23 mouse cellular contexts compared by ENCODE assay signal in the genomic region with DNA sequence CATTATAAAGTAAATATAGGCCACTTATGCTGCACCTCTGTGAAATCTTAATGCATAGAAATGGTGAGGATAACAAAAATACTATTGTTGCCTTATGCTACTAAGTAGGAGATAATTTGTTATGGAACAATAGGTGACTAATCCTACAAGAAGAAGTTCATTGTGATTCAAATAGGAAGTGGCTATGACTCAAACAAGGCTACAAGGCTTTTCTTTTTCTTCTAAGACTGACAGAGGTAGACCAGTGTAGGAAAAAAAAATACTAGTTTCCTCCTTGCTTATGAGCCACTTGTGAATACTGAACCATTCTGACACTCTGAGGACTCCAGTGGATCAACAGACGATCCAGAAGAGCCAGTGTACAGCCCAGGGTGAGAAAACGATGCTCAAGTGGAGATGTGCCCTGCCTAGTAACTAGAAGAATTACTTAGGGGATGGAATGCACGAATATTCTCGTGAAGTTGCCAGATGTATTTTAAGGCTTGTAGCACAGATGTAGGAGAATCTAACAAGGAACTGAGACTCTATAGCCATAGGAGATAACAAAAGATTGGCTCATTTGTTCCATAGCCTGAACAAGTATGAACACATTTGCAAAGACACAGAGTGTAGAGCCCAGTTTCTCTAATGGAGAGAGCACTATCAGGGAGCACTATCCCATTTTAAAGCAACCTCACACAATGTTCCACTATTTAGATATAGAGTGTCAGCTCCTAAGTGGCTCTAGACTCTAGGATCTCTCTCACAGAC.
DNase-seq lines count a peak whose midpoint lies in the region; ATAC-seq lines count a peak whose summit lies in the region.
"Had no signal": no experiment of that assay in that cellular context is flagged by ENCODE, and none has a peak within 500 bp of the region (broad histone marks: within the 10 kb centered on the region; RNA-seq: fewer than 3 reads in every experiment).

No protein-coding gene starts in this region.

- no peaks in the 10 kb centered on the region for H3K9me3 ChIP-seq in midbrain, embryonic 11.5 days (ENCODE audit: control insufficient read depth, low read length)
- no peaks in the 10 kb centered on the region for H3K9me3 ChIP-seq in midbrain, embryonic 10.5 days (replicated peaks)
- H3K9me3 ChIP-seq in limb, embryonic 10.5 days (replicated peaks), result no peaks in the 10 kb centered on the region
- H3K9me3 ChIP-seq: embryonic facial prominence, embryonic 13.5 days; embryonic facial prominence, embryonic 15.5 days; forebrain, embryonic 13.5 days; forebrain, embryonic 15.5 days; G1E had no signal

- no peaks in the 10 kb centered on the region for H3K36me3 ChIP-seq in midbrain, embryonic 11.5 days (ENCODE audit: control insufficient read depth, insufficient read depth, low read length)
- H3K36me3 ChIP-seq in midbrain, embryonic 10.5 days, result no peaks in the 10 kb centered on the region
- no peaks in the 10 kb centered on the region for H3K36me3 ChIP-seq in limb, embryonic 10.5 days
- H3K36me3 ChIP-seq: embryonic facial prominence, embryonic 13.5 days; embryonic facial prominence, embryonic 15.5 days; forebrain, embryonic 15.5 days; G1E had no signal

- WGBS in midbrain, embryonic 11.5 days, result 73% methylated on average over 4 of the region's 4 CpGs
- 75% methylated on average over 4 of the region's 4 CpGs for WGBS in midbrain, embryonic 10.5 days
- 86% methylated on average over 4 of the region's 4 CpGs for WGBS in limb, embryonic 10.5 days

- H3K4me3 ChIP-seq in midbrain, embryonic 11.5 days (ENCODE audit: low read depth, low read length), result no peak overlapping the region
- H3K4me3 ChIP-seq in midbrain, embryonic 10.5 days, result no peak overlapping the region
- no peak overlapping the region for H3K4me3 ChIP-seq in limb, embryonic 10.5 days
- H3K4me3 ChIP-seq: embryonic facial prominence, embryonic 13.5 days; embryonic facial prominence, embryonic 15.5 days; forebrain, embryonic 13.5 days; forebrain, embryonic 15.5 days had no signal

- H3K27ac ChIP-seq in midbrain, embryonic 11.5 days (ENCODE audit: low read depth, low read length), result no peak overlapping the region
- H3K27ac ChIP-seq in midbrain, embryonic 10.5 days (replicated peaks), result no peak overlapping the region
- H3K27ac ChIP-seq in limb, embryonic 10.5 days, result no peak overlapping the region
- H3K27ac ChIP-seq: embryonic facial prominence, embryonic 13.5 days; embryonic facial prominence, embryonic 15.5 days; forebrain, embryonic 13.5 days; forebrain, embryonic 15.5 days had no signal

- H3K9ac ChIP-seq in midbrain, embryonic 11.5 days (ENCODE audit: low read length), result no peak overlapping the region
- H3K9ac ChIP-seq: embryonic facial prominence, embryonic 13.5 days; embryonic facial prominence, embryonic 15.5 days; forebrain, embryonic 13.5 days; forebrain, embryonic 15.5 days; forebrain, postnatal 0 days had no signal

- intact Hi-C loops in left cerebral cortex, postnatal 36 days (cut with DNase I), result no loop called here

- no peaks in the 10 kb centered on the region for H3K27me3 ChIP-seq in midbrain, embryonic 11.5 days (ENCODE audit: control insufficient read depth, insufficient read depth, low read length)
- peaks cover 6% of the 10 kb centered on the region; the same call in 1 of the 2 replicates for H3K27me3 ChIP-seq in midbrain, embryonic 10.5 days (ENCODE audit: low read depth, poor library complexity, severe bottlenecking)
- H3K27me3 ChIP-seq in limb, embryonic 10.5 days (ENCODE audit: low read depth, poor library complexity, severe bottlenecking), result no peaks in the 10 kb centered on the region
- H3K27me3 ChIP-seq: embryonic facial prominence, embryonic 13.5 days; embryonic facial prominence, embryonic 15.5 days; forebrain, embryonic 13.5 days; forebrain, embryonic 15.5 days had no signal

- no peaks in the 10 kb centered on the region for H3K4me1 ChIP-seq in midbrain, embryonic 11.5 days (ENCODE audit: control insufficient read depth, insufficient read depth, low read length)
- H3K4me1 ChIP-seq in midbrain, embryonic 10.5 days, result no peaks in the 10 kb centered on the region
- H3K4me1 ChIP-seq in limb, embryonic 10.5 days, result no peaks in the 10 kb centered on the region
- H3K4me1 ChIP-seq: embryonic facial prominence, embryonic 13.5 days; embryonic facial prominence, embryonic 15.5 days; forebrain, embryonic 13.5 days; forebrain, embryonic 15.5 days had no signal

- peak; percentile 51 for DNase-seq in midbrain, embryonic 11.5 days (ENCODE audit: low spot score, missing footprints)
- DNase-seq in midbrain, embryonic 10.5 days (ENCODE audit: low spot score), result no peak
- DNase-seq in 416B (ENCODE audit: low read depth), result peak; percentile 10
- DNase-seq in R1 (ENCODE audit: low read depth, low spot score), result peak; percentile 5
- no peak for DNase-seq in cerebellum, postnatal 25 days
- DNase-seq in limb, embryonic 10.5 days (ENCODE audit: low spot score), result no peak
- DNase-seq in left cerebral cortex, postnatal 36 days (ENCODE audit: low spot score in 2 of 2), result no peak
- DNase-seq: adrenal gland, adult 2 months; adrenal gland, postnatal 10 days; adrenal gland, postnatal 25 days; cerebellum, adult 11-12 months; cerebellum, adult 2 months; cerebellum, adult 9-10 months; cerebellum, postnatal 10 days; cerebellum, postnatal 36 days; embryo, embryonic 11 days; forebrain, postnatal 0 days had no signal

- H3K4me2 ChIP-seq in midbrain, embryonic 11.5 days, result no peak overlapping the region
- H3K4me2 ChIP-seq: embryonic facial prominence, embryonic 13.5 days; embryonic facial prominence, embryonic 15.5 days; forebrain, embryonic 13.5 days; forebrain, embryonic 15.5 days had no signal

- ATAC-seq in midbrain, embryonic 11.5 days (ENCODE audit: low FRiP score), result no peak
- ATAC-seq: forebrain, embryonic 13.5 days; forebrain, embryonic 15.5 days; forebrain, postnatal 0 days; Patski had no signal

Comparison
In these comparisons a context has a peak if more than half of its experiments do, and no peak if none do; other contexts are left out.
1. DNase-seq: peak in midbrain, embryonic 11.5 days (single experiment), 416B (single experiment) and R1 (single experiment); none in midbrain, embryonic 10.5 days (single experiment), cerebellum, postnatal 25 days (0 of 2), limb, embryonic 10.5 days (single experiment) and left cerebral cortex, postnatal 36 days (0 of 2).